Mouse (Mus musculus): ENCODE measurements around the gene Dyrk3.

DNA sequence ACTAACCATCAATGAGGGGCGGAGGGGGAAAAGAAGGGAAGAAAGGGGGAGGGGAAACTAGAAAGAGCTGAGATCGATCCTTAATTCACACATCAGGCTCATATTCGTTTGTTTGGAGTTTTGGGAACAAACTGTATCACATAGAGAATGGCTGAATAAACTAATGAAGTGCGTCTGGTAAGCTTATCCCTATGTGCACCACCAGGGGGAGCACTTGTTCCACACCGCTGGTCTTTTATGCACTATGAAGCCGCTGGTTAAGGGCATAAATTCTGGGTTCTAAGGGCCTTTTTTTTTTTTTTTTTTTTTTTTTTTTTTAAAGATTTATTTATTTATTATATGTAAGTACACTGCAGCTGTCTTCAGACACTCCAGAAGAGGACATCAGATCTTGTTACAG, 22.2 kb downstream of the Dyrk3 start:
- TF ChIP-seq CTCF (IDR thresholded peaks at IDR 0.05; ENCODE audit: extremely low read depth, insufficient read depth, insufficient read length, insufficient replicate concordance) (peak; percentile 71; the same call in 1 of the 2 replicates), POLR2A (IDR thresholded peaks at IDR 0.05; ENCODE audit: low read depth, low read length) (no peak)

Data from spleen, adult 2 months (tissue).